ENCODE assay signal across 17 mouse cellular contexts in genomic region chr16:29773056-29773455, GRCm38 (mm10).
DNase-seq lines count a peak whose midpoint lies in the region; ATAC-seq lines count a peak whose summit lies in the region.
"Had no signal": no experiment of that assay in that cellular context is flagged by ENCODE, and none has a peak within 500 bp of the region (broad histone marks: within the 10 kb centered on the region; RNA-seq: fewer than 3 reads in every experiment).

No protein-coding gene starts in this region.

- H3K4me3 ChIP-seq in kidney, embryonic 16.5 days (ENCODE audit: low read length) = no peak overlapping the region
- H3K4me3 ChIP-seq: erythroblast, embryonic 14.5 days; liver, embryonic 12.5 days; midbrain, embryonic 12.5 days had no signal

- no peaks in the 10 kb centered on the region for H3K27me3 ChIP-seq in kidney, embryonic 16.5 days (ENCODE audit: insufficient read depth, low read length)
- H3K27me3 ChIP-seq: Patski had no signal

- ATAC-seq in frontal cortex, adult (ENCODE audit: low TSS enrichment) = peak; percentile 85
- ATAC-seq in kidney, embryonic 16.5 days (ENCODE audit: low FRiP score, low TSS enrichment) = no peak
- ATAC-seq: liver, embryonic 12.5 days; lung, postnatal 0 days; Patski had no signal

- H3K9me3 ChIP-seq in kidney, embryonic 16.5 days (ENCODE audit: low read length) = no peaks in the 10 kb centered on the region
- H3K9me3 ChIP-seq: liver, embryonic 12.5 days; midbrain, embryonic 12.5 days had no signal

- H3K4me2 ChIP-seq in kidney, embryonic 16.5 days (replicated peaks; ENCODE audit: low read depth, low read length) = no peak overlapping the region
- H3K4me2 ChIP-seq: liver, embryonic 12.5 days; midbrain, embryonic 12.5 days had no signal

- intact Hi-C loops in left cerebral cortex, postnatal 4 days (cut with DNase I) = no loop called here

- no peak overlapping the region for H3K27ac ChIP-seq in kidney, embryonic 16.5 days (ENCODE audit: low read length)
- H3K27ac ChIP-seq: kidney, postnatal 0 days; liver, embryonic 12.5 days; midbrain, embryonic 12.5 days; stomach, postnatal 0 days had no signal

- 85% methylated on average over 6 of the region's 6 CpGs for whole genome bisulfite sequencing in kidney, embryonic 16.5 days

- peaks cover 21% of the 10 kb centered on the region for H3K4me1 ChIP-seq in kidney, embryonic 16.5 days (ENCODE audit: insufficient read depth, low read length)

- H3K36me3 ChIP-seq in kidney, embryonic 16.5 days (ENCODE audit: insufficient read depth, low read length) = no peaks in the 10 kb centered on the region
- H3K36me3 ChIP-seq: liver, embryonic 12.5 days; midbrain, embryonic 12.5 days had no signal

- H3K9ac ChIP-seq in kidney, embryonic 16.5 days (replicated peaks; ENCODE audit: low read length) = no peak overlapping the region
- H3K9ac ChIP-seq: liver, embryonic 12.5 days; midbrain, embryonic 12.5 days had no signal

- no peak for DNase-seq in frontal cortex, postnatal 25 days (ENCODE audit: low spot score in 2 of 2)
- DNase-seq in right cerebral cortex, adult 18-20 months = peak; percentile 33
- DNase-seq in right cerebral cortex, postnatal 4 days = no peak
- DNase-seq in layer of hippocampus, adult 11-12 months (ENCODE audit: low spot score) = peak; percentile 42
- peak; percentile 41 for DNase-seq in left cerebral cortex, postnatal 4 days
- no peak for DNase-seq in ovary, adult 18-20 months (ENCODE audit: low spot score)
- DNase-seq: heart, postnatal 14 days; spleen, adult 18-20 months had no signal

Comparison
In these comparisons a context has a peak if more than half of its experiments do, and no peak if none do; other contexts are left out.
1. DNase-seq: peak in right cerebral cortex, adult 18-20 months (single experiment), layer of hippocampus, adult 11-12 months (single experiment) and left cerebral cortex, postnatal 4 days (single experiment); none in frontal cortex, postnatal 25 days (0 of 2), right cerebral cortex, postnatal 4 days (single experiment) and ovary, adult 18-20 months (single experiment).